Mouse (Mus musculus) heart, embryonic 11.5 days (tissue): Measurements from ENCODE around the gene Rapgef1. TPM values are rescaled to one million over a fixed set of nuclear protein-coding genes. Genes with fewer than 3 reads are reported as not detected.
A peak's percentile ranks its signal among the peaks of the same experiment; 100 is the strongest.

ENCODE experiments used
- ATAC-seq: fragments of 200-750 bp; cut with Nextera tagmentation; replicated peaks from 2 replicates; pipeline ENCODE4 v1.8.0; 2017; ENCODE audit warnings: moderate library complexity; ENCODE audit not compliant: insufficient number of reproducible peaks, low FRiP score, low TSS enrichment
- H3K27ac ChIP-seq: fragments of 300-500 bp; sonication (generic); 2 replicates; pipeline ENCODE4 v1.5.1; 2014; ENCODE audit warnings: mild to moderate bottlenecking, low read depth, low read length
- H3K27me3 ChIP-seq: fragments of 300-500 bp; sonication (generic); 2 replicates; pipeline ENCODE4 v1.6.1; 2014; ENCODE audit warnings: mild to moderate bottlenecking, low read length, mixed read lengths; ENCODE audit not compliant: control insufficient read depth, insufficient read depth
- H3K36me3 ChIP-seq: fragments of 300-500 bp; sonication (generic); 2 replicates; pipeline ENCODE4 v1.6.1; 2014; ENCODE audit warnings: mild to moderate bottlenecking, low read length, moderate library complexity, mixed read lengths; ENCODE audit not compliant: control insufficient read depth, insufficient read depth
- H3K4me1 ChIP-seq: fragments of 300-500 bp; sonication (generic); 2 replicates; pipeline ENCODE4 v1.6.1; 2014; ENCODE audit warnings: low read length; ENCODE audit not compliant: control insufficient read depth, insufficient read depth
- H3K4me2 ChIP-seq: fragments of 300-500 bp; sonication (generic); 2 replicates; pipeline ENCODE4 v1.6.1; 2014; ENCODE audit warnings: mild to moderate bottlenecking, moderate library complexity
- H3K4me3 ChIP-seq: fragments of 300-500 bp; sonication (generic); 2 replicates; pipeline ENCODE4 v1.5.1; 2014; ENCODE audit warnings: low read depth, low read length
- H3K9ac ChIP-seq: fragments of 300-500 bp; sonication (generic); 2 replicates; pipeline ENCODE4 v1.6.1; 2014; ENCODE audit warnings: mild to moderate bottlenecking, low read depth, low read length, moderate library complexity
- H3K9me3 ChIP-seq: fragments of 300-500 bp; sonication (generic); replicated peaks from 2 replicates; pipeline ENCODE4 v1.6.1; 2016; ENCODE audit warnings: low read length; ENCODE audit not compliant: control insufficient read depth
- WGBS: fragments of 180-500 bp; shearing (Covaris S2); extraction: QIAGEN DNeasy Blood & Tissue Kit; methylation state at CpG from one replicate; pipeline ENCODE4 v1.1.7; 2014; ENCODE audit not compliant: insufficient replicate concordance; 5-methylcytosine and 5-hydroxymethylcytosine counted together
- polyA plus RNA-seq: library from polyadenylated mRNA; unstranded; fragments of >200 nt; fragmentation: Nextera tagmentation; extraction: Ambion mirVana; gene quantifications from 2 replicates; pipeline ENCODE4 v1.2.1, GENCODE M21; 2014

Rapgef1 gene
- polyA plus RNA-seq, 1 experiment from 2014 or later, result 9.1 TPM

GRCm38 (mm10) chr2:29656095-29656494 lies 36.6 kb downstream of the Rapgef1 start:
- 96% methylated on average over 1 of the region's 1 CpGs for WGBS
- no peak for ATAC-seq
- Histone ChIP-seq H3K4me2 (no peak overlapping the region), H3K27me3 (no peaks in the 10 kb centered on the region), H3K9me3 (no peaks in the 10 kb centered on the region), H3K36me3 (no peaks in the 10 kb centered on the region), H3K4me3 (no peak overlapping the region), H3K27ac (no peak overlapping the region), H3K4me1 (peaks cover 5% of the 10 kb centered on the region; the same call in 1 of the 2 replicates), H3K9ac (no peak overlapping the region)

- Histone ChIP-seq H3K4me1 (peaks cover 10% of the 10 kb centered on the region; the same call in 1 of the 2 replicates), H3K4me2 (no peak overlapping the region), H3K9ac (no peak overlapping the region), H3K27ac (no peak overlapping the region), H3K36me3 (no peaks in the 10 kb centered on the region), H3K4me3 (no peak overlapping the region), H3K27me3 (no peaks in the 10 kb centered on the region), H3K9me3 (no peaks in the 10 kb centered on the region)
- ATAC-seq, result no peak
- WGBS, result 91% methylated on average over 1 of the region's 1 CpGs
These were observed 37.6 kb downstream of the Rapgef1 start for GRCm38 (mm10) chr2:29657089-29657488.

GRCm38 (mm10) chr2:29661751-29662191 lies 42.3 kb downstream of the Rapgef1 start:
- Histone ChIP-seq H3K27me3 (no peaks in the 10 kb centered on the region), H3K9me3 (no peaks in the 10 kb centered on the region), H3K4me1 (peaks cover 31% of the 10 kb centered on the region), H3K27ac (no peak overlapping the region), H3K4me3 (no peak overlapping the region), H3K4me2 (no peak overlapping the region), H3K36me3 (no peaks in the 10 kb centered on the region), H3K9ac (no peak overlapping the region)
- 61% methylated on average over 6 of the region's 6 CpGs for WGBS
- ATAC-seq, result no peak

GRCm38 (mm10) chr2:29663260-29663877 lies 43.8 kb downstream of the Rapgef1 start:
- Histone ChIP-seq H3K9ac (no peak overlapping the region; the same call in 1 of the 2 replicates), H3K4me2 (no peak overlapping the region), H3K27me3 (no peaks in the 10 kb centered on the region), H3K27ac (0 out of 2 replicates have a peak overlapping the region, but pooled peaks have one; percentile 35), H3K4me3 (no peak overlapping the region), H3K36me3 (no peaks in the 10 kb centered on the region), H3K9me3 (no peaks in the 10 kb centered on the region), H3K4me1 (peaks cover 45% of the 10 kb centered on the region)
- 11% methylated on average over 4 of the region's 4 CpGs for WGBS
- no peak for ATAC-seq

- H3K36me3 ChIP-seq, result no peaks in the 10 kb centered on the region
- no peaks in the 10 kb centered on the region for H3K9me3 ChIP-seq
- no peak overlapping the region for H3K4me2 ChIP-seq
- peaks cover 50% of the 10 kb centered on the region for H3K4me1 ChIP-seq
- 85% methylated on average over 5 of the region's 5 CpGs for WGBS
- no peak overlapping the region for H3K4me3 ChIP-seq
- no peak for ATAC-seq
- H3K27ac ChIP-seq, result no peak overlapping the region
- no peak overlapping the region for H3K9ac ChIP-seq
- no peaks in the 10 kb centered on the region for H3K27me3 ChIP-seq
These were observed 45.9 kb downstream of the Rapgef1 start for GRCm38 (mm10) chr2:29665421-29665820.

GRCm38 (mm10) chr2:29666589-29666988 lies 47.1 kb downstream of the Rapgef1 start:
- peaks cover 52% of the 10 kb centered on the region for H3K4me1 ChIP-seq
- H3K36me3 ChIP-seq, result no peaks in the 10 kb centered on the region
- H3K4me2 ChIP-seq, result peak overlapping the region; percentile 45
- ATAC-seq, result 0 out of 2 replicates have a peak, but pooled peaks have one; percentile 22
- H3K27me3 ChIP-seq, result no peaks in the 10 kb centered on the region
- H3K9ac ChIP-seq, result no peak overlapping the region
- no peak overlapping the region for H3K4me3 ChIP-seq
- WGBS, result 8% methylated on average over 7 of the region's 7 CpGs
- H3K9me3 ChIP-seq, result no peaks in the 10 kb centered on the region
- no peak overlapping the region for H3K27ac ChIP-seq

GRCm38 (mm10) chr2:29667109-29667508 lies 47.6 kb downstream of the Rapgef1 start:
- H3K9me3 ChIP-seq, result no peaks in the 10 kb centered on the region
- no peaks in the 10 kb centered on the region for H3K27me3 ChIP-seq
- peak overlapping the region; percentile 45 for H3K4me2 ChIP-seq
- H3K27ac ChIP-seq, result no peak overlapping the region
- no peak for ATAC-seq
- no peaks in the 10 kb centered on the region for H3K36me3 ChIP-seq
- H3K4me3 ChIP-seq, result no peak overlapping the region
- H3K9ac ChIP-seq, result no peak overlapping the region
- WGBS, result 86% methylated on average over 4 of the region's 4 CpGs
- peaks cover 52% of the 10 kb centered on the region for H3K4me1 ChIP-seq

- H3K4me1 ChIP-seq, result peaks cover 50% of the 10 kb centered on the region
- H3K27ac ChIP-seq, result no peak overlapping the region
- no peaks in the 10 kb centered on the region for H3K36me3 ChIP-seq
- no peak overlapping the region for H3K9ac ChIP-seq
- no peaks in the 10 kb centered on the region for H3K9me3 ChIP-seq
- no peak for ATAC-seq
- H3K4me2 ChIP-seq, result no peak overlapping the region
- 85% methylated on average over 7 of the region's 7 CpGs for WGBS
- no peak overlapping the region for H3K4me3 ChIP-seq
- no peaks in the 10 kb centered on the region for H3K27me3 ChIP-seq
These were observed 48.6 kb downstream of the Rapgef1 start for GRCm38 (mm10) chr2:29668011-29668691.
